Mouse (Mus musculus): ENCODE data around the gene Zfp692. TPM values are rescaled to one million over a fixed set of nuclear protein-coding genes. Genes with fewer than 3 reads are reported as not detected.

Zfp692 gene
- total and polyA plus RNA-seq, 3 experiments = 25.7 to 38.0 TPM; not detected in 1

GRCm38 (mm10) chr11:58301057-58301456, 5.8 kb upstream of the Zfp692 start:
- Histone ChIP-seq H3K79me2 (ENCODE audit: control insufficient read depth, insufficient read depth, low read length, poor library complexity) (no peaks in the 10 kb centered on the region; the same call in 1 of the 2 replicates), H3K4me3 (ENCODE audit: control insufficient read depth in 1 of 2, insufficient read depth in 1 of 2, low read depth in 2 of 2, low read length in 2 of 2) (peak overlapping the region; percentile 50 to 62), H3K9ac (ENCODE audit: control insufficient read depth, low read depth, low read length, poor library complexity, severe bottlenecking) (peak overlapping the region; percentile 53), H3K27ac (ENCODE audit: control insufficient read depth, low read depth, low read length) (peak overlapping the region; percentile 26), H3K36me3 (ENCODE audit: control insufficient read depth in 1 of 2, insufficient read depth in 2 of 2, low read length in 2 of 2) (peaks cover 0 to 9% of the 10 kb centered on the region in 2 experiments; a peak in 2 of 4 replicates), H3K27me3 (ENCODE audit: control insufficient read depth in 1 of 2, insufficient read depth in 2 of 2, low read length in 2 of 2) (peaks cover 0 to 2% of the 10 kb centered on the region in 2 experiments; a peak in 2 of 4 replicates), H3K9me3 (replicated peaks; ENCODE audit: insufficient read depth, low read length) (no peaks in the 10 kb centered on the region), H3K4me1 (ENCODE audit: control insufficient read depth in 1 of 2, insufficient read depth in 2 of 2, low read length in 2 of 2) (peaks cover 0 to 3% of the 10 kb centered on the region in 2 experiments; a peak in 2 of 4 replicates)
- peak; percentile 91 for DNase-seq (ENCODE audit: low read depth, low spot score)
- TF ChIP-seq RCOR1 (IDR thresholded peaks at IDR 0.05; ENCODE audit: low read depth, low read length) (no peak), ZC3H11A (IDR thresholded peaks at IDR 0.05; ENCODE audit: low read depth, low read length) (0 out of 2 replicates have a peak, but pooled peaks have one; percentile 21), CHD2 (IDR thresholded peaks at IDR 0.05; ENCODE audit: low read length) (no peak), TBP (IDR thresholded peaks at IDR 0.05; ENCODE audit: low read depth, low read length) (0 out of 2 replicates have a peak, but pooled peaks have one; percentile 51), MYC (IDR thresholded peaks at IDR 0.05; ENCODE audit: low read depth, low read length) (no peak), TCF12 (IDR thresholded peaks at IDR 0.05; ENCODE audit: low read depth, low read length) (no peak), MAX (IDR thresholded peaks at IDR 0.05; ENCODE audit: low read length) (peak; percentile 61; the same call in 1 of the 2 replicates), BHLHE40 (IDR thresholded peaks at IDR 0.05; ENCODE audit: borderline replicate concordance, low read depth, low read length) (no peak), MEF2A (IDR thresholded peaks at IDR 0.05; ENCODE audit: extremely low read depth, insufficient replicate concordance, low read depth, low read length, poor library complexity, severe bottlenecking) (no peak), ELF1 (IDR thresholded peaks at IDR 0.05; ENCODE audit: low read depth, low read length) (no peak), EP300 (IDR thresholded peaks at IDR 0.05; ENCODE audit: low read depth in 1 of 2, low read length in 2 of 2) (no peak), ZNF384 (IDR thresholded peaks at IDR 0.05; ENCODE audit: low read depth, low read length) (no peak), KAT2A (conservative IDR thresholded peaks at IDR 0.05; ENCODE audit: low read depth, low read length) (no peak), ETS1 (IDR thresholded peaks at IDR 0.05; ENCODE audit: low read depth, low read length) (peak; percentile 76), MXI1 (IDR thresholded peaks at IDR 0.05; ENCODE audit: low read depth, low read length) (0 out of 2 replicates have a peak, but pooled peaks have one; percentile 8), USF1 (IDR thresholded peaks at IDR 0.05; ENCODE audit: low read depth, low read length) (no peak), GABPA (IDR thresholded peaks at IDR 0.05; ENCODE audit: low read depth, low read length) (no peak; the same call in 1 of the 2 replicates), JUND (IDR thresholded peaks at IDR 0.05; ENCODE audit: low read depth, low read length) (peak; percentile 37; the same call in 1 of the 2 replicates), NRF1 (IDR thresholded peaks at IDR 0.05; ENCODE audit: insufficient read depth, low read depth, low read length, poor library complexity, severe bottlenecking) (0 out of 2 replicates have a peak, but pooled peaks have one; percentile 10), CHD1 (IDR thresholded peaks at IDR 0.05; ENCODE audit: low read depth, low read length) (no peak), ZMIZ1 (IDR thresholded peaks at IDR 0.05; ENCODE audit: low read depth, low read length) (no peak), GATA1 (IDR thresholded peaks at IDR 0.05; ENCODE audit: low read depth, low read length) (no peak), UBTF (IDR thresholded peaks at IDR 0.05; ENCODE audit: borderline replicate concordance, insufficient read depth, low read depth, low read length) (no peak), POLR2A (IDR thresholded peaks at IDR 0.05; ENCODE audit: control insufficient read depth in 1 of 2, insufficient read depth in 1 of 2, low read depth in 1 of 2, low read length in 2 of 2, poor library complexity in 1 of 2) (0 out of 4 replicates have a peak, but pooled peaks of 1 of the 2 experiments have one; percentile 40), POLR2AphosphoS5 (IDR thresholded peaks at IDR 0.05; ENCODE audit: borderline replicate concordance, low read depth, low read length) (no peak), CTCF (IDR thresholded peaks at IDR 0.05 in 2 of 3, conservative IDR thresholded peaks at IDR 0.05 in 1 of 3; ENCODE audit: control insufficient read depth in 1 of 3, insufficient read depth in 1 of 3, low read depth in 2 of 3, low read length in 3 of 3, poor library complexity in 1 of 3, severe bottlenecking in 1 of 3) (peak; percentile 46 to 76 (median 72)), USF2 (IDR thresholded peaks at IDR 0.05; ENCODE audit: borderline replicate concordance in 1 of 2, insufficient read depth in 1 of 2, low read depth in 1 of 2, low read length in 2 of 2) (no peak), HCFC1 (IDR thresholded peaks at IDR 0.05; ENCODE audit: low read depth, low read length) (peak; percentile 37; the same call in 1 of the 2 replicates), SIN3A (IDR thresholded peaks at IDR 0.05; ENCODE audit: low read length) (peak; percentile 73), RAD21 (IDR thresholded peaks at IDR 0.05; ENCODE audit: low read depth, low read length) (peak; percentile 22), MAZ (IDR thresholded peaks at IDR 0.05; ENCODE audit: low read depth, low read length) (no peak), E2F4 (IDR thresholded peaks at IDR 0.05; ENCODE audit: borderline replicate concordance, low read depth, low read length) (no peak), MYB (IDR thresholded peaks at IDR 0.05; ENCODE audit: low read depth, low read length) (no peak), ZKSCAN1 (IDR thresholded peaks at IDR 0.05; ENCODE audit: low read depth, low read length) (no peak), SMC3 (IDR thresholded peaks at IDR 0.05; ENCODE audit: low read depth, low read length) (peak; percentile 64), TAL1 (IDR thresholded peaks at IDR 0.05; ENCODE audit: low read length) (no peak), NELFE (IDR thresholded peaks at IDR 0.05; ENCODE audit: low read depth, low read length) (0 out of 2 replicates have a peak, but pooled peaks have one; percentile 7)

Measured in MEL (cell line).